Mouse (Mus musculus) Muller cell, postnatal 12 days (primary cell): ENCODE data around the gene C5ar2.

Experiments used
- DNase-seq: peaks from one replicate; pipeline ENCODE4 v3.0.0-alpha.2; 2015; ENCODE audit errors: inconsistent ontology term

Gene C5ar2

GRCm38 (mm10) chr7:16201136-16201535 lies 42.8 kb downstream of the C5ar2 start:
- DNase-seq, result no peak

- no peak for DNase-seq
Observed at GRCm38 (mm10) chr7:16198540-16198939, 45.4 kb downstream of the C5ar2 start.

GRCm38 (mm10) chr7:16197166-16197565 lies 46.8 kb downstream of the C5ar2 start:
- DNase-seq, result no peak

- DNase-seq, result no peak
Observed at GRCm38 (mm10) chr7:16196616-16197015, 47.3 kb downstream of the C5ar2 start.

- DNase-seq, result no peak
Observed at GRCm38 (mm10) chr7:16193702-16194101, 50.3 kb downstream of the C5ar2 start.

GRCm38 (mm10) chr7:16192315-16192714 lies 51.6 kb downstream of the C5ar2 start:
- peak; percentile 47 for DNase-seq

GRCm38 (mm10) chr7:16187494-16187893 lies 56.5 kb downstream of the C5ar2 start:
- DNase-seq, result no peak
